Mouse (Mus musculus) ES-E14 (cell line): ENCODE measurements around the gene Usp4.

ENCODE experiments used
- CHD2 ChIP-seq: IDR thresholded peaks from 2 replicates; pipeline ENCODE4 v1.6.1; 2014; ENCODE audit warnings: mild to moderate bottlenecking, low read depth, low read length, inconsistent platforms
- HCFC1 ChIP-seq: IDR thresholded peaks from 2 replicates; pipeline ENCODE4 v1.6.1; 2012; ENCODE audit warnings: low read length, inconsistent platforms, borderline replicate concordance; ENCODE audit not compliant: insufficient read depth
- ZC3H11A ChIP-seq: IDR thresholded peaks from 2 replicates; pipeline ENCODE4 v1.6.1; 2012; ENCODE audit warnings: low read depth, mild to moderate bottlenecking, inconsistent platforms, low read length, borderline replicate concordance

GRCm38 (mm10) chr9:108394191-108394590, 46.5 kb downstream of the Usp4 start:
- TF ChIP-seq CHD2 (no peak), HCFC1 (no peak), ZC3H11A (no peak)
